Mouse (Mus musculus) myocyte (in vitro differentiated cells): Measurements from ENCODE around the gene Arf1. TPM values are rescaled to one million over a fixed set of nuclear protein-coding genes. Genes with fewer than 3 reads are reported as not detected.

Source experiments
- H3K27me3 ChIP-seq: one replicate; pipeline ENCODE4 v1.6.1; 2011; ENCODE audit not compliant: control insufficient read depth, insufficient read depth, insufficient read length
- H3K36me3 ChIP-seq: one replicate; pipeline ENCODE4 v1.6.1; 2011; ENCODE audit not compliant: control insufficient read depth, insufficient read depth
- H3K4me2 ChIP-seq: one replicate; pipeline ENCODE4 v1.6.1; 2011; ENCODE audit warnings: low read depth, control low read depth
- H3K4me3 ChIP-seq: one replicate; pipeline ENCODE4 v1.5.1; 2011; ENCODE audit warnings: mild to moderate bottlenecking, control low read depth, moderate library complexity
- H3K79me2 ChIP-seq: one replicate; pipeline ENCODE4 v1.6.1; 2011; ENCODE audit not compliant: control insufficient read depth, insufficient read depth
- H3ac ChIP-seq: one replicate; pipeline ENCODE4 v1.6.1; 2011; ENCODE audit not compliant: control insufficient read depth, insufficient read length
- CEBPB ChIP-seq: IDR thresholded peaks from 2 replicates; pipeline ENCODE4 v1.6.1; 2011; ENCODE audit warnings: mild to moderate bottlenecking, moderate library complexity; ENCODE audit not compliant: poor library complexity, insufficient read depth, severe bottlenecking
- E2F4 ChIP-seq: IDR thresholded peaks from one replicate; pipeline ENCODE4 v1.6.1; 2011; ENCODE audit warnings: mild to moderate bottlenecking, control low read depth, moderate library complexity; ENCODE audit not compliant: insufficient read depth
- MAX ChIP-seq: IDR thresholded peaks from one replicate; pipeline ENCODE4 v1.6.1; 2011; ENCODE audit warnings: low read depth, mild to moderate bottlenecking, control low read depth
- MYOD1 ChIP-seq, 3 experiments: IDR thresholded peaks; one replicate each; pipeline ENCODE4 v1.6.1; 2011; ENCODE audit warnings: control low read depth in 2 of 3, low read depth in 2 of 3, mild to moderate bottlenecking in 2 of 3, moderate library complexity in 1 of 3; ENCODE audit not compliant: insufficient read length in 2 of 3, control insufficient read depth in 1 of 3
- MYOG ChIP-seq, 3 experiments: IDR thresholded peaks; one replicate each; pipeline ENCODE4 v1.6.1; 2011; ENCODE audit warnings: control low read depth in 2 of 3, low read depth in 2 of 3, mild to moderate bottlenecking in 2 of 3; ENCODE audit not compliant: insufficient read length in 2 of 3, control insufficient read depth in 1 of 3, insufficient read depth in 1 of 3
- POLR2A ChIP-seq: IDR thresholded peaks from one replicate; pipeline ENCODE4 v1.6.1; 2011; ENCODE audit warnings: low read depth, mild to moderate bottlenecking, control low read depth, moderate library complexity; ENCODE audit not compliant: insufficient read length
- POLR2AphosphoS2 ChIP-seq: IDR thresholded peaks from one replicate; pipeline ENCODE4 v1.6.1; 2011; ENCODE audit warnings: low read depth, control low read depth; ENCODE audit not compliant: insufficient read length
- REST ChIP-seq: IDR thresholded peaks from one replicate; pipeline ENCODE4 v1.6.1; 2011; ENCODE audit warnings: mild to moderate bottlenecking, control low read depth, moderate library complexity; ENCODE audit not compliant: insufficient read depth, insufficient read length
- SRF ChIP-seq: IDR thresholded peaks from one replicate; pipeline ENCODE4 v1.6.1; 2011; ENCODE audit warnings: low read depth; ENCODE audit not compliant: control insufficient read depth, insufficient read length
- TCF12 ChIP-seq: IDR thresholded peaks from one replicate; pipeline ENCODE4 v1.6.1; 2011; ENCODE audit warnings: mild to moderate bottlenecking, control low read depth; ENCODE audit not compliant: poor library complexity, insufficient read depth, severe bottlenecking
- TCF3 ChIP-seq: IDR thresholded peaks from one replicate; pipeline ENCODE4 v1.6.1; 2011; ENCODE audit warnings: low read depth, control low read depth; ENCODE audit not compliant: insufficient read length
- USF1 ChIP-seq: IDR thresholded peaks from one replicate; pipeline ENCODE4 v1.6.1; 2011; ENCODE audit warnings: low read depth, mild to moderate bottlenecking, control low read depth, moderate library complexity
- polyA plus RNA-seq: library from polyadenylated mRNA; unstranded; fragments of >200 nt; fragmentation: generic; extraction: Trizol; gene quantifications from one replicate; pipeline ENCODE4 v1.2.1, GENCODE M21; 2012; ENCODE audit warnings: missing spikeins

Gene Arf1
- polyA plus RNA-seq, 1 experiment = 500 TPM

- Histone ChIP-seq H3K27me3 (peaks cover 3% of the 10 kb centered on the region), H3ac (no peak within 1 kb of the TSS), H3K4me2 (no peak within 1 kb of the TSS), H3K4me3 (no peak within 1 kb of the TSS), H3K36me3 (peaks cover 3% of the 10 kb centered on the region), H3K79me2 (no peaks in the 10 kb centered on the region)
- no peak for TF ChIP-seq MYOD1 (IDR thresholded peaks at IDR 0.05; ENCODE audit: control insufficient read depth in 1 of 3, insufficient read length in 2 of 3, low read depth in 2 of 3)
- TF ChIP-seq MAX = no peak
- TF ChIP-seq REST = no peak
- no peak for TF ChIP-seq TCF12
Measured at GRCm38 (mm10) chr11:59182864-59183331, 45.2 kb downstream of the Arf1 start, which contains the start of gene Gjc2. Gene Gjc2 (minus strand): TSS chr11:59183213.

GRCm38 (mm10) chr11:59176921-59177320, 51.1 kb downstream of the Arf1 start:
- peaks cover 37% of the 10 kb centered on the region for H3K27me3 ChIP-seq

GRCm38 (mm10) chr11:59176475-59176874, 51.6 kb downstream of the Arf1 start:
- Histone ChIP-seq H3K79me2 (no peaks in the 10 kb centered on the region), H3K27me3 (peaks cover 37% of the 10 kb centered on the region), H3K4me3 (no peak overlapping the region), H3K4me2 (no peak overlapping the region), H3ac (no peak overlapping the region), H3K36me3 (no peaks in the 10 kb centered on the region)
- TF ChIP-seq MYOD1 (IDR thresholded peaks at IDR 0.05; ENCODE audit: control insufficient read depth in 1 of 3, insufficient read length in 2 of 3, low read depth in 2 of 3) = no peak
- TF ChIP-seq TCF12 = no peak
- no peak for TF ChIP-seq POLR2A
- no peak for TF ChIP-seq USF1
- TF ChIP-seq E2F4 = no peak
- no peak for TF ChIP-seq MAX
- no peak for TF ChIP-seq MYOG (IDR thresholded peaks at IDR 0.05; ENCODE audit: control insufficient read depth in 1 of 3, insufficient read depth in 1 of 3, insufficient read length in 2 of 3, low read depth in 2 of 3)
- no peak for TF ChIP-seq REST
- no peak for TF ChIP-seq CEBPB
- no peak for TF ChIP-seq SRF
- no peak for TF ChIP-seq TCF3
- no peak for TF ChIP-seq POLR2AphosphoS2

More at GRCm38 (mm10) chr11:59176921-59177320, 51.1 kb downstream of the Arf1 start:
- no peak overlapping the region for H3K4me2 ChIP-seq
- TF ChIP-seq CEBPB = no peak
- no peak for TF ChIP-seq MYOG (IDR thresholded peaks at IDR 0.05; ENCODE audit: control insufficient read depth in 1 of 3, insufficient read depth in 1 of 3, insufficient read length in 2 of 3, low read depth in 2 of 3)
- no peak overlapping the region for H3ac ChIP-seq
- no peaks in the 10 kb centered on the region for H3K79me2 ChIP-seq
- no peaks in the 10 kb centered on the region for H3K36me3 ChIP-seq
- no peak overlapping the region for H3K4me3 ChIP-seq

DNA sequence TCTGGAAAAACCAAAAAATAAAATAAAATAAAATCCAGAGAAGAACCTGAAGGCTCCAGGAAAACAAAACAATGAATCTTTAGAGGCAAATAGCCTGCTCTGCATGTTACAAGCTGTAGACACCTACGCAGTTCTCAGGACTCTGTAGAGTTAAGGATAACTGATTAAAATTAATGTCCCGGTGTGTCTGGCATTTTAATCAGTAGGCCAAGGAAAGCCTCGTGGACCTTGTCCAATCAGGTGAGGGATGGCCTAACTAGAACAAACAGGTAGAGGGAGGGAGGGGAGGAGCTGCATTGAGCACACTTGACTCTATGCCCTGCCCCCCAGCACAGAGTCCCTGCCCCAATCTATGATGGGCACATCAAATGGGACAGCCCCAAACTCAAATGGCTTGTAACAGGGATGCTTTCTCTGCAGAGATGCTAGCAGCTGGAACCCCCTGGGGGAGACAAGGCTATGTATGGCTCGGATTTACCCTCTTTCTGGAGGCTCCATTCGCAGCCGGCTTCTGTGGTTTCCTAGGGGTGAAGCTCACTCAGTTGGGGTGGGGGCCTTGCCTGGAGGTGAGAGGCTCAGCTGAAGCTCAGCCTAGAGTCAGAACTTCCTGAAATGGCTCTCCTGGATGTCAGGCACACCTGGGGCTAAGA, 53.8 kb downstream of the Arf1 start:
- TF ChIP-seq USF1 (no peak), E2F4 (no peak), MAX (no peak)
- Histone ChIP-seq H3K27me3 (peaks cover 37% of the 10 kb centered on the region), H3K4me2 (no peak overlapping the region), H3K4me3 (no peak overlapping the region), H3ac (no peak overlapping the region), H3K79me2 (no peaks in the 10 kb centered on the region), H3K36me3 (no peaks in the 10 kb centered on the region)

- H3K27me3 ChIP-seq = peaks cover 17% of the 10 kb centered on the region
- TF ChIP-seq POLR2A (no peak), MYOG (IDR thresholded peaks at IDR 0.05; ENCODE audit: control insufficient read depth in 1 of 3, insufficient read depth in 1 of 3, insufficient read length in 2 of 3, low read depth in 2 of 3) (no peak), TCF3 (no peak), POLR2AphosphoS2 (no peak), SRF (no peak), TCF12 (no peak), CEBPB (no peak), MAX (no peak), REST (no peak), E2F4 (no peak), MYOD1 (IDR thresholded peaks at IDR 0.05; ENCODE audit: control insufficient read depth in 1 of 3, insufficient read length in 2 of 3, low read depth in 2 of 3) (no peak)
- H3ac ChIP-seq = no peak overlapping the region
- no peaks in the 10 kb centered on the region for H3K36me3 ChIP-seq
- H3K4me3 ChIP-seq = no peak overlapping the region
- no peak overlapping the region for H3K4me2 ChIP-seq
- no peaks in the 10 kb centered on the region for H3K79me2 ChIP-seq
Measured at GRCm38 (mm10) chr11:59170549-59170948, 57.5 kb downstream of the Arf1 start.
